In genomic region chr15:98777762-98778161, GRCm38 (mm10) we compare ENCODE assay signal across 8 mouse cellular contexts. TPM values are rescaled to one million over a fixed set of nuclear protein-coding genes. Genes with fewer than 3 reads are reported as not detected.
DNase-seq lines count a peak whose midpoint lies in the region; ATAC-seq lines count a peak whose summit lies in the region.

Gene Wnt10b, minus strand, starts transcription at chr15:98778150.

- no peak within 1 kb of the TSS for H3K9ac ChIP-seq in kidney, embryonic 14.5 days (ENCODE audit: low read depth, low read length)
- H3K9ac ChIP-seq in hindbrain, embryonic 13.5 days: peak within 1 kb of the TSS; percentile 35; the same call in 1 of the 2 replicates
- H3K9ac ChIP-seq in midbrain, embryonic 16.5 days (ENCODE audit: low read depth, low read length): 0 out of 2 replicates have a peak within 1 kb of the TSS, but pooled peaks have one; percentile 2

- no peaks in the 10 kb centered on the region for H3K36me3 ChIP-seq in kidney, embryonic 14.5 days (ENCODE audit: control insufficient read depth, insufficient read depth, low read length)
- no peaks in the 10 kb centered on the region for H3K36me3 ChIP-seq in hindbrain, embryonic 13.5 days
- H3K36me3 ChIP-seq in midbrain, embryonic 16.5 days (ENCODE audit: control insufficient read depth, insufficient read depth, low read length): no peaks in the 10 kb centered on the region

- no peak for DNase-seq in kidney, adult 9 months
- peak; percentile 35 for DNase-seq in adrenal gland, postnatal 25 days
- DNase-seq in cerebellum, adult 18-20 months: no peak
- DNase-seq in gastrocnemius, postnatal 10 days: no peak

- no peaks in the 10 kb centered on the region for H3K9me3 ChIP-seq in kidney, embryonic 14.5 days (ENCODE audit: control insufficient read depth, low read length)
- no peaks in the 10 kb centered on the region for H3K9me3 ChIP-seq in hindbrain, embryonic 13.5 days
- no peaks in the 10 kb centered on the region; the same call in 1 of the 2 replicates for H3K9me3 ChIP-seq in midbrain, embryonic 16.5 days (replicated peaks; ENCODE audit: control insufficient read depth, low read length, poor library complexity, severe bottlenecking)

- no peak for ATAC-seq in kidney, embryonic 14.5 days (ENCODE audit: low FRiP score, low TSS enrichment)
- ATAC-seq in hindbrain, embryonic 13.5 days (ENCODE audit: low FRiP score): no peak
- ATAC-seq in midbrain, embryonic 16.5 days: no peak
- no peak for ATAC-seq in cerebellum, adult (ENCODE audit: insufficient number of reproducible peaks, low FRiP score, low TSS enrichment)

- H3K4me1 ChIP-seq in kidney, embryonic 14.5 days (ENCODE audit: control insufficient read depth, insufficient read depth, low read length): peaks cover 25% of the 10 kb centered on the region
- H3K4me1 ChIP-seq in hindbrain, embryonic 13.5 days (replicated peaks): peaks cover 34% of the 10 kb centered on the region
- H3K4me1 ChIP-seq in midbrain, embryonic 16.5 days (ENCODE audit: control insufficient read depth, insufficient read depth, low read length): peaks cover 12% of the 10 kb centered on the region; the same call in 1 of the 2 replicates

- WGBS in kidney, embryonic 14.5 days: under 1% methylated on average over 32 of the region's 33 CpGs
- under 1% methylated on average over 19 of the region's 33 CpGs for WGBS in hindbrain, embryonic 13.5 days
- WGBS in midbrain, embryonic 16.5 days: under 1% methylated on average over 30 of the region's 33 CpGs

- H3K27me3 ChIP-seq in kidney, embryonic 14.5 days (ENCODE audit: control insufficient read depth, insufficient read depth, low read length): peaks cover 92% of the 10 kb centered on the region
- H3K27me3 ChIP-seq in hindbrain, embryonic 13.5 days: peaks cover 99% of the 10 kb centered on the region
- peaks cover 85% of the 10 kb centered on the region for H3K27me3 ChIP-seq in midbrain, embryonic 16.5 days (ENCODE audit: control insufficient read depth, insufficient read depth, low read depth, low read length)

- no peak within 1 kb of the TSS for H3K27ac ChIP-seq in kidney, embryonic 14.5 days (ENCODE audit: low read depth, low read length)
- H3K27ac ChIP-seq in hindbrain, embryonic 13.5 days: no peak within 1 kb of the TSS
- no peak within 1 kb of the TSS for H3K27ac ChIP-seq in midbrain, embryonic 16.5 days (ENCODE audit: low read length)

- H3K4me2 ChIP-seq in kidney, embryonic 14.5 days (replicated peaks; ENCODE audit: low read depth, low read length): peak within 1 kb of the TSS; percentile 25
- H3K4me2 ChIP-seq in hindbrain, embryonic 13.5 days: peak within 1 kb of the TSS; percentile 43
- H3K4me2 ChIP-seq in midbrain, embryonic 16.5 days (ENCODE audit: low read length): peak within 1 kb of the TSS; percentile 49

- H3K4me3 ChIP-seq in kidney, embryonic 14.5 days (ENCODE audit: low read length): peak within 1 kb of the TSS; percentile 24
- peak within 1 kb of the TSS; percentile 29 for H3K4me3 ChIP-seq in hindbrain, embryonic 13.5 days
- H3K4me3 ChIP-seq in midbrain, embryonic 16.5 days (ENCODE audit: low read depth, low read length): peak within 1 kb of the TSS; percentile 17

RNA-seq across cellular contexts. Expression of gene Wnt10b, which starts in this region (rescaled TPM):
- polyA plus RNA-seq in kidney, embryonic 14.5 days (2014; fragmentation: Nextera tagmentation; extraction: Ambion mirVana): not detected in 2 replicates
- total RNA-seq in adrenal gland, postnatal 25 days (2021): 0.43 and 0.55 TPM in 2 replicates
- 0.12 TPM in 1 of 2 replicates, not detected in the other for polyA plus RNA-seq in hindbrain, embryonic 13.5 days (2015; fragmentation: Nextera tagmentation; extraction: Ambion mirVana)
- polyA plus RNA-seq in midbrain, embryonic 16.5 days (2015; fragmentation: Nextera tagmentation; extraction: Ambion mirVana): not detected in 2 replicates
- total RNA-seq in gastrocnemius, postnatal 10 days (2021): 1 to 10 TPM; 1.3 to 1.5 TPM

Comparison
In these comparisons a context has a peak if more than half of its experiments do, and no peak if none do; other contexts are left out.
1. Peak in DNase-seq in adrenal gland, postnatal 25 days; RNA of the gene not detected or under 1 TPM.